Comparison of ENCODE assay signal across 9 mouse cellular contexts in the genomic region with DNA sequence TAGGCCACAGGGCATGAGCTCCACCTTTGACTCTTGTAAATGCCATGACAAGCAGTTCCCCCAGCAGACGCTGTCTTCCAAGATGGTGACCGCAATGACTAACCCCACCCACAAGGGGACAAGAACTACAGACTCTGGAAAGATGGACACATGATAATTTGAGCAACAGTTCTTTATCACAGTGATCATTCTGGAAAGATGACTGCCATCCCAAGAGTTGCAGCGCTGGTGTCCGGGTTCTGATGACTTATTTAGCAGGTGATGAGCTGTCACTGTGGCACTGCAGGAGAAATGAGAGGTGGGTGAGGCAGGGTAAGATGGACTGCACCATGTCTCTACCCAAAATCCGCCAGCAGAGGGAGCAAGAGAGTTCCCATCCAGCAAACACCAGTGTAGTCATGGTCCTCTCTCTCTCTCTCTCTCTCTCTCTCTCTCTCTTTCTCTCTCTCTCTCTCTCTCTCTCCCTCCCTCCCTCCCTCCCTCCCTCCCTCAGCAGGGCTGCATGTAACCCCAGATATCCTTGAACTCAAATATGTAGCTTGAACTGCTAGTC. TPM values are rescaled to one million over a fixed set of nuclear protein-coding genes. Genes with fewer than 3 reads are reported as not detected.
DNase-seq lines count a peak whose midpoint lies in the region; ATAC-seq and TF ChIP-seq lines count a peak whose summit lies in the region.
"Had no signal": no experiment of that assay in that cellular context is flagged by ENCODE, and none has a peak within 500 bp of the region (broad histone marks: within the 10 kb centered on the region; RNA-seq: fewer than 3 reads in every experiment).

No protein-coding gene starts in this region.

- H3K4me3 ChIP-seq in liver, embryonic 12.5 days, result no peak overlapping the region
- H3K4me3 ChIP-seq in embryonic facial prominence, embryonic 11.5 days (ENCODE audit: low read depth, low read length), result no peak overlapping the region
- no peak overlapping the region for H3K4me3 ChIP-seq in hindbrain, embryonic 14.5 days (replicated peaks; ENCODE audit: low read length)
- H3K4me3 ChIP-seq in limb, embryonic 14.5 days (replicated peaks; ENCODE audit: low read length), result no peak overlapping the region

- ATAC-seq in liver, embryonic 12.5 days, result no peak
- ATAC-seq in embryonic facial prominence, embryonic 11.5 days (replicated peaks; ENCODE audit: insufficient number of reproducible peaks, low FRiP score, low TSS enrichment, low read depth), result no peak
- no peak for ATAC-seq in hindbrain, embryonic 14.5 days (ENCODE audit: low FRiP score)
- peak; percentile 58; the same call in 1 of the 2 replicates for ATAC-seq in limb, embryonic 14.5 days (ENCODE audit: low FRiP score, low read depth)
- peak; percentile 48; the same call in 1 of the 2 replicates for ATAC-seq in monocyte, adult 5-6 weeks (replicated peaks; ENCODE audit: insufficient number of reproducible peaks, low FRiP score, low TSS enrichment, poor library complexity, severe bottlenecking)

- peaks cover 24% of the 10 kb centered on the region for H3K4me1 ChIP-seq in liver, embryonic 12.5 days
- H3K4me1 ChIP-seq in embryonic facial prominence, embryonic 11.5 days (ENCODE audit: control insufficient read depth, insufficient read depth, low read length), result no peaks in the 10 kb centered on the region
- H3K4me1 ChIP-seq in hindbrain, embryonic 14.5 days (replicated peaks; ENCODE audit: control insufficient read depth, insufficient read depth, low read length), result peaks cover 8% of the 10 kb centered on the region
- 0 out of 2 replicates have a peak, but pooled peaks cover 7% of the 10 kb centered on the region for H3K4me1 ChIP-seq in limb, embryonic 14.5 days (ENCODE audit: control insufficient read depth, insufficient read depth, low read length)

- H3K27me3 ChIP-seq in liver, embryonic 12.5 days (replicated peaks), result peaks cover 52% of the 10 kb centered on the region
- H3K27me3 ChIP-seq in embryonic facial prominence, embryonic 11.5 days (ENCODE audit: control insufficient read depth, insufficient read depth, low read length), result no peaks in the 10 kb centered on the region
- no peaks in the 10 kb centered on the region for H3K27me3 ChIP-seq in hindbrain, embryonic 14.5 days (ENCODE audit: control insufficient read depth, insufficient read depth, low read length)
- no peaks in the 10 kb centered on the region for H3K27me3 ChIP-seq in limb, embryonic 14.5 days (ENCODE audit: control insufficient read depth, insufficient read depth, low read length)

- no peak overlapping the region for H3K27ac ChIP-seq in liver, embryonic 12.5 days
- no peak overlapping the region for H3K27ac ChIP-seq in embryonic facial prominence, embryonic 11.5 days (replicated peaks; ENCODE audit: low read depth, low read length)
- H3K27ac ChIP-seq in hindbrain, embryonic 14.5 days, result no peak overlapping the region
- no peak overlapping the region for H3K27ac ChIP-seq in limb, embryonic 14.5 days (replicated peaks; ENCODE audit: low read depth, low read length)

- no peak overlapping the region for H3K9ac ChIP-seq in liver, embryonic 12.5 days
- no peak overlapping the region for H3K9ac ChIP-seq in embryonic facial prominence, embryonic 11.5 days (replicated peaks; ENCODE audit: low read length)
- H3K9ac ChIP-seq in hindbrain, embryonic 14.5 days, result no peak overlapping the region
- H3K9ac ChIP-seq in limb, embryonic 14.5 days (ENCODE audit: low read depth, low read length, severe bottlenecking), result no peak overlapping the region

- WGBS in liver, embryonic 12.5 days (ENCODE audit: insufficient replicate concordance), result 27% methylated on average over 5 of the region's 5 CpGs
- WGBS in embryonic facial prominence, embryonic 11.5 days, result 44% methylated on average over 5 of the region's 5 CpGs
- WGBS in hindbrain, embryonic 14.5 days, result 38% methylated on average over 5 of the region's 5 CpGs
- WGBS in limb, embryonic 14.5 days, result 39% methylated on average over 5 of the region's 5 CpGs

- H3K36me3 ChIP-seq in liver, embryonic 12.5 days, result no peaks in the 10 kb centered on the region
- H3K36me3 ChIP-seq in embryonic facial prominence, embryonic 11.5 days (replicated peaks; ENCODE audit: control insufficient read depth, insufficient read depth, low read depth, low read length), result no peaks in the 10 kb centered on the region
- H3K36me3 ChIP-seq in hindbrain, embryonic 14.5 days (replicated peaks; ENCODE audit: control insufficient read depth, insufficient read depth), result no peaks in the 10 kb centered on the region
- no peaks in the 10 kb centered on the region for H3K36me3 ChIP-seq in limb, embryonic 14.5 days (ENCODE audit: control insufficient read depth, insufficient read depth, low read length)

- TF ChIP-seq POLR2A in limb, embryonic 14.5 days (IDR thresholded peaks at IDR 0.05; ENCODE audit: borderline replicate concordance, extremely low read depth, insufficient read depth, insufficient read length), result no peak

- peaks cover 3% of the 10 kb centered on the region; the same call in 1 of the 2 replicates for H3K9me3 ChIP-seq in liver, embryonic 12.5 days (replicated peaks)
- no peaks in the 10 kb centered on the region for H3K9me3 ChIP-seq in embryonic facial prominence, embryonic 11.5 days (replicated peaks; ENCODE audit: control insufficient read depth, low read length)
- no peaks in the 10 kb centered on the region for H3K9me3 ChIP-seq in hindbrain, embryonic 14.5 days (ENCODE audit: control insufficient read depth, low read length)
- no peaks in the 10 kb centered on the region for H3K9me3 ChIP-seq in limb, embryonic 14.5 days (ENCODE audit: control insufficient read depth, low read length)

- no peak overlapping the region for H3K4me2 ChIP-seq in liver, embryonic 12.5 days
- H3K4me2 ChIP-seq in embryonic facial prominence, embryonic 11.5 days (ENCODE audit: low read depth, low read length), result no peak overlapping the region
- H3K4me2 ChIP-seq in hindbrain, embryonic 14.5 days (replicated peaks), result no peak overlapping the region
- no peak overlapping the region for H3K4me2 ChIP-seq in limb, embryonic 14.5 days (replicated peaks; ENCODE audit: low read depth, low read length, severe bottlenecking)

- DNase-seq in liver, result peak; percentile 80
- peak; percentile 56 for DNase-seq in adrenal gland, adult 2 months
- peak; percentile 79 for DNase-seq in embryonic facial prominence, embryonic 11.5 days (ENCODE audit: low spot score)
- DNase-seq in hindbrain, embryonic 14.5 days (ENCODE audit: low spot score), result peak; percentile 79
- peak; percentile 59 for DNase-seq in limb, embryonic 14.5 days (ENCODE audit: low spot score)
- DNase-seq in testis, postnatal 14 days (ENCODE audit: low spot score), result peak; percentile 20

RNA-seq across cellular contexts. Expression of gene Fam71e1, which starts 5.3 kb away (rescaled TPM):
- 2.8 and 3.3 TPM in 2 replicates for polyA plus RNA-seq in liver, embryonic 12.5 days (2016; fragmentation: Nextera tagmentation; extraction: Ambion mirVana)
- 1 to 10 TPM; 8.3 to 9.1 TPM for total RNA-seq in adrenal gland, adult 2 months (2021)
- polyA plus RNA-seq in adrenal gland, adult 2 months (2012; rRNA removed), result 28.6 and 30.9 TPM in 2 replicates
- 10.8 and 11.2 TPM in 2 replicates for polyA plus RNA-seq in embryonic facial prominence, embryonic 11.5 days (2014; fragmentation: Nextera tagmentation; extraction: Ambion mirVana)
- 10.9 and 23.8 TPM in 2 replicates for polyA plus RNA-seq in hindbrain, embryonic 14.5 days (2014; fragmentation: Nextera tagmentation; extraction: Ambion mirVana)
- polyA plus RNA-seq in limb, embryonic 14.5 days (2012; rRNA removed), result 19.8 and 21.5 TPM in 2 replicates
- polyA plus RNA-seq in limb, embryonic 14.5 days (2014; fragmentation: Nextera tagmentation; extraction: Ambion mirVana), result 12.2 and 13.6 TPM in 2 replicates
- total RNA-seq in monocyte, adult 5-6 weeks (2017), result 2.0 TPM in 1 of 3 replicates, not detected in the others

RNA-seq across cellular contexts. Expression of gene Emc10, which starts 5.3 kb away (rescaled TPM):
- polyA plus RNA-seq in liver, embryonic 12.5 days (2016; fragmentation: Nextera tagmentation; extraction: Ambion mirVana), result 70.6 and 74.8 TPM in 2 replicates
- 100 to 1,000 TPM in 1 of 2 experiments, 10 to 100 TPM in 1; 77.9 to 101 TPM for total RNA-seq in adrenal gland, adult 2 months (2021)
- 516 and 555 TPM in 2 replicates for polyA plus RNA-seq in adrenal gland, adult 2 months (2012; rRNA removed)
- polyA plus RNA-seq in embryonic facial prominence, embryonic 11.5 days (2014; fragmentation: Nextera tagmentation; extraction: Ambion mirVana), result 76.4 and 89.8 TPM in 2 replicates
- polyA plus RNA-seq in hindbrain, embryonic 14.5 days (2014; fragmentation: Nextera tagmentation; extraction: Ambion mirVana), result 167 and 182 TPM in 2 replicates
- polyA plus RNA-seq in limb, embryonic 14.5 days (2012; rRNA removed), result 182 and 265 TPM in 2 replicates
- polyA plus RNA-seq in limb, embryonic 14.5 days (2014; fragmentation: Nextera tagmentation; extraction: Ambion mirVana), result 149 and 151 TPM in 2 replicates
- total RNA-seq in monocyte, adult 5-6 weeks (2017), result 21.7 to 29.0 TPM (median 23.3 TPM) in 3 replicates

RNA-seq across cellular contexts. Expression of gene Mybpc2, which starts 22.8 kb away (rescaled TPM):
- polyA plus RNA-seq in liver, embryonic 12.5 days (2016; fragmentation: Nextera tagmentation; extraction: Ambion mirVana), result not detected in 2 replicates
- total RNA-seq in adrenal gland, adult 2 months (2021), result under 1 TPM in 1 of 2 experiments, not detected in 1; 0.24 TPM
- polyA plus RNA-seq in adrenal gland, adult 2 months (2012; rRNA removed), result not detected in 2 replicates
- 0.07 TPM in 1 of 2 replicates, not detected in the other for polyA plus RNA-seq in embryonic facial prominence, embryonic 11.5 days (2014; fragmentation: Nextera tagmentation; extraction: Ambion mirVana)
- polyA plus RNA-seq in hindbrain, embryonic 14.5 days (2014; fragmentation: Nextera tagmentation; extraction: Ambion mirVana), result 0.05 and 0.09 TPM in 2 replicates
- polyA plus RNA-seq in limb, embryonic 14.5 days (2012; rRNA removed), result 0.03 TPM in 2 replicates
- 0.06 and 0.15 TPM in 2 replicates for polyA plus RNA-seq in limb, embryonic 14.5 days (2014; fragmentation: Nextera tagmentation; extraction: Ambion mirVana)
- 10.7 TPM in 1 of 3 replicates, not detected in the others for total RNA-seq in monocyte, adult 5-6 weeks (2017)

RNA-seq across cellular contexts. Expression of gene Spib, which starts 30.2 kb away (rescaled TPM):
- 0.08 TPM in 1 of 2 replicates, not detected in the other for polyA plus RNA-seq in liver, embryonic 12.5 days (2016; fragmentation: Nextera tagmentation; extraction: Ambion mirVana)
- total RNA-seq in adrenal gland, adult 2 months (2021), result under 1 TPM; 0.31 to 0.40 TPM
- polyA plus RNA-seq in adrenal gland, adult 2 months (2012; rRNA removed), result 0.58 and 0.66 TPM in 2 replicates
- not detected in 2 replicates for polyA plus RNA-seq in embryonic facial prominence, embryonic 11.5 days (2014; fragmentation: Nextera tagmentation; extraction: Ambion mirVana)
- polyA plus RNA-seq in hindbrain, embryonic 14.5 days (2014; fragmentation: Nextera tagmentation; extraction: Ambion mirVana), result 0.09 TPM in 1 of 2 replicates, not detected in the other
- 1.1 and 1.5 TPM in 2 replicates for polyA plus RNA-seq in limb, embryonic 14.5 days (2012; rRNA removed)
- polyA plus RNA-seq in limb, embryonic 14.5 days (2014; fragmentation: Nextera tagmentation; extraction: Ambion mirVana), result 0.43 and 0.59 TPM in 2 replicates
- 11.0 to 17.1 TPM (median 14.5 TPM) in 3 replicates for total RNA-seq in monocyte, adult 5-6 weeks (2017)
- total RNA-seq: gastrocnemius, adult 8-10 months had no signal

RNA-seq across cellular contexts. Expression of gene Josd2, which starts 33.9 kb away (rescaled TPM):
- 189 and 194 TPM in 2 replicates for polyA plus RNA-seq in liver, embryonic 12.5 days (2016; fragmentation: Nextera tagmentation; extraction: Ambion mirVana)
- total RNA-seq in adrenal gland, adult 2 months (2021), result 10 to 100 TPM; 51.2 to 61.7 TPM
- polyA plus RNA-seq in adrenal gland, adult 2 months (2012; rRNA removed), result 171 and 179 TPM in 2 replicates
- polyA plus RNA-seq in embryonic facial prominence, embryonic 11.5 days (2014; fragmentation: Nextera tagmentation; extraction: Ambion mirVana), result 61.1 and 66.4 TPM in 2 replicates
- 26.9 and 33.4 TPM in 2 replicates for polyA plus RNA-seq in hindbrain, embryonic 14.5 days (2014; fragmentation: Nextera tagmentation; extraction: Ambion mirVana)
- polyA plus RNA-seq in limb, embryonic 14.5 days (2012; rRNA removed), result 167 and 215 TPM in 2 replicates
- polyA plus RNA-seq in limb, embryonic 14.5 days (2014; fragmentation: Nextera tagmentation; extraction: Ambion mirVana), result 78.9 and 81.5 TPM in 2 replicates
- 12.9 to 40.9 TPM (median 17.1 TPM) in 3 replicates for total RNA-seq in monocyte, adult 5-6 weeks (2017)

Comparison
In these comparisons a context has a peak if more than half of its experiments do, and no peak if none do; other contexts are left out.
1. DNase-seq: peak in every context shown above with its lines; median percentile 80 in liver; 79 in embryonic facial prominence, embryonic 11.5 days; 79 in hindbrain, embryonic 14.5 days; 59 in limb, embryonic 14.5 days; 56 in adrenal gland, adult 2 months; 20 in testis, postnatal 14 days.
2. ATAC-seq: peak in limb, embryonic 14.5 days (single experiment) and monocyte, adult 5-6 weeks (single experiment); none in liver, embryonic 12.5 days (single experiment), embryonic facial prominence, embryonic 11.5 days (single experiment) and hindbrain, embryonic 14.5 days (single experiment).